Mouse (Mus musculus): Measurements from ENCODE around the gene Lrrfip1.

The Lrrfip1 gene

GRCm38 (mm10) chr1:91086748-91087147, 88.2 kb downstream of the Lrrfip1 start:
- no peak for DNase-seq (ENCODE audit: low read depth, low spot score)
- no peaks in the 10 kb centered on the region for H3K36me3 ChIP-seq (ENCODE audit: control insufficient read depth, insufficient read depth, low read length, poor library complexity, severe bottlenecking)
- H3K27me3 ChIP-seq (ENCODE audit: control insufficient read depth, insufficient read depth, low read length, poor library complexity, severe bottlenecking): no peaks in the 10 kb centered on the region

- no peaks in the 10 kb centered on the region for H3K36me3 ChIP-seq (ENCODE audit: control insufficient read depth, insufficient read depth, low read length, poor library complexity, severe bottlenecking)
- no peak for DNase-seq (ENCODE audit: low read depth, low spot score)
- no peaks in the 10 kb centered on the region for H3K27me3 ChIP-seq (ENCODE audit: control insufficient read depth, insufficient read depth, low read length, poor library complexity, severe bottlenecking)
Measured at GRCm38 (mm10) chr1:91088027-91088426, 89.5 kb downstream of the Lrrfip1 start.

DNA sequence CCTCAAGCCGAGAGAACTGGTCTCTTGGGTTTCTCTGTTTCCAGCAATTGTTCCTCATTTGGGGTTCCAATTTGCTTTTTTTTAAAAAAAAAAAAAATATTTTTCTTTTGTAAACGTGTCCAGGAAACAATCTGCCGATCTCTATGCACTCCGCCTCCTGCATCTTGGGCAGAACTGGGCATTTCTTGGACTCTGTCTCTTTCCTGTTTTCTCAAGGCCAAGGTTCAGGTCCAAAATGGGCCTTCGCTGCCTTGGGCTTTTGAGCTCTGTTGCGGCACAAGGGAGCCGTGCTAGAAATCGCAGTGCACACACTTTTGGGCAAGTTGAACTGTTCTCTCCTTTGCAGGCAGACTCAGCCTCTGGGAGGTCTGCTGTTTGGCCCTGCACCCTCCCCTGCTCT, 90.4 kb downstream of the Lrrfip1 start:
- H3K36me3 ChIP-seq (ENCODE audit: control insufficient read depth, insufficient read depth, low read length, poor library complexity, severe bottlenecking): no peaks in the 10 kb centered on the region
- DNase-seq (ENCODE audit: low read depth, low spot score): no peak

DNA sequence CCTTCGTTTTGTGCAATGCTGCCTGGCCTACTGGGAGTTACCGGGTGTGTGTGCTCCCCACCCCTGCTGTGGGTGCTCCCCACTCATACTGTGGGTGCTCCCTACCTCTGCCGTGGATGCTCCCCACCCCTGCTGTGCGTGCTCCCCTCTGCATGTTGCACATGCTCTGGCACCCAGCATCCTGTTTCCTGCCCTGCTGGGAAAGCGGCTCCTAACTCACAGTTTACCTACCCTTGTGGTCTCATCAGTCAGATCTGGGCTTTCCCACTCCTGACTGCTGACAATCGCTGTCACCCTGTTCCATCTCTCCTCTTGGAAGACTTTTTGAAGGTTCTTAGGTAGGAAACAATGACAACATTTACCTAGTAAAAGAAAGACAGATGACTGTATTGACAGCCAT, 91.9 kb downstream of the Lrrfip1 start:
- H3K27me3 ChIP-seq (ENCODE audit: control insufficient read depth, insufficient read depth, low read length, poor library complexity, severe bottlenecking): no peaks in the 10 kb centered on the region

More for the DNA sequence above, 90.4 kb downstream of the Lrrfip1 start:
- H3K27me3 ChIP-seq (ENCODE audit: control insufficient read depth, insufficient read depth, low read length, poor library complexity, severe bottlenecking): no peaks in the 10 kb centered on the region

GRCm38 (mm10) chr1:91092451-91092850, 93.9 kb downstream of the Lrrfip1 start:
- H3K36me3 ChIP-seq (ENCODE audit: control insufficient read depth, insufficient read depth, low read length, poor library complexity, severe bottlenecking): no peaks in the 10 kb centered on the region
- no peaks in the 10 kb centered on the region for H3K27me3 ChIP-seq (ENCODE audit: control insufficient read depth, insufficient read depth, low read length, poor library complexity, severe bottlenecking)
- DNase-seq (ENCODE audit: low read depth, low spot score): no peak

More for the DNA sequence above, 91.9 kb downstream of the Lrrfip1 start:
- no peaks in the 10 kb centered on the region for H3K36me3 ChIP-seq (ENCODE audit: control insufficient read depth, insufficient read depth, low read length, poor library complexity, severe bottlenecking)
- no peak for DNase-seq (ENCODE audit: low read depth, low spot score)

DNA sequence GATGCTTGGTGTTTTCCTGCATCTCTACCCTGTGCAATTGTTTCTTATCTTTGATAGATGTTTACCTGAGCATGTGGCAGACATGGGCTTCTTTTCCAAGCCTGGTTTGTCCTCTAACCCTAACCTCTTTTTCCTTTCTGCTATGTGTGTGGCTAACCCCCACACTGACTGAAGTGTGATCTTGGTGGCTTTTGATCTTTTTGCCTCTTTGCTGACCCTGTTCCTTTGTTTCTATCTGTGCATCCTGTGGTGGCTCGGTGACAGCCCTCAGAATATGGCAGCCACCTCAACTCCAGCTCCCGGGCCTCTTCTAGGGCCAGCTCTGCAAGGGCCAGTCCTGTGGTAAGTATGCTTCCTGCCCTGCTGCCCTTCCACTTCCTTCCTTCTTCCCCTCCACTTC, 94.8 kb downstream of the Lrrfip1 start:
- H3K27me3 ChIP-seq (ENCODE audit: control insufficient read depth, insufficient read depth, low read length, poor library complexity, severe bottlenecking): no peaks in the 10 kb centered on the region
- no peaks in the 10 kb centered on the region for H3K36me3 ChIP-seq (ENCODE audit: control insufficient read depth, insufficient read depth, low read length, poor library complexity, severe bottlenecking)
- DNase-seq (ENCODE audit: low read depth, low spot score): no peak

- Histone ChIP-seq H3K36me3 (ENCODE audit: control insufficient read depth, insufficient read depth, low read length, poor library complexity, severe bottlenecking) (no peaks in the 10 kb centered on the region), H3K27me3 (ENCODE audit: control insufficient read depth, insufficient read depth, low read length, poor library complexity, severe bottlenecking) (no peaks in the 10 kb centered on the region)
- no peak for DNase-seq (ENCODE audit: low read depth, low spot score)
Measured at GRCm38 (mm10) chr1:91094001-91094400, 95.5 kb downstream of the Lrrfip1 start.

GRCm38 (mm10) chr1:91095258-91095657, 96.7 kb downstream of the Lrrfip1 start:
- no peak for DNase-seq (ENCODE audit: low read depth, low spot score)
- Histone ChIP-seq H3K36me3 (ENCODE audit: control insufficient read depth, insufficient read depth, low read length, poor library complexity, severe bottlenecking) (no peaks in the 10 kb centered on the region), H3K27me3 (ENCODE audit: control insufficient read depth, insufficient read depth, low read length, poor library complexity, severe bottlenecking) (no peaks in the 10 kb centered on the region)

DNA sequence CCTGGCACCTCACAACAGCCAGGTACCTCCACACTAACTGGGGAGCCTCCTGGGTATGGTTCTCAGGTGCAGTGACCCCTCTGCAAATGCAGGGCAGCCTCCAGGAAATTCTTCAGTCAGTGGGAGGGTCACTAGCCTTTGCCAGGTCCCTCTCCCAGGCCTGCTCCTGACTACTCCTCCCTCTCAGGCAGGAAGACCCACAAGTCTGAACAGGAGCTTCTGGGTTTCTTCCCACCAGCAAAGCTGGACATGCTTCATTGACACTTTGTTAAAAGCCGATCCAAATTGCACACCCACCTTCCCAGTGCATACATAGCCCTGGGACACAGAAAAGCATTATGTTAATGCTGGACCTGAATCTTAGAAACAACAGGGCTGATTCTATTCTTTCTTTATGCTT, 97.3 kb downstream of the Lrrfip1 start:
- H3K36me3 ChIP-seq (ENCODE audit: control insufficient read depth, insufficient read depth, low read length, poor library complexity, severe bottlenecking): no peaks in the 10 kb centered on the region
- no peak for DNase-seq (ENCODE audit: low read depth, low spot score)

GRCm38 (mm10) chr1:91096490-91096889, 98.0 kb downstream of the Lrrfip1 start:
- peaks cover 2% of the 10 kb centered on the region; the same call in 1 of the 2 replicates for H3K36me3 ChIP-seq (ENCODE audit: control insufficient read depth, insufficient read depth, low read length, poor library complexity, severe bottlenecking)
- peak; percentile 37 for DNase-seq (ENCODE audit: low read depth, low spot score)
- H3K27me3 ChIP-seq (ENCODE audit: control insufficient read depth, insufficient read depth, low read length, poor library complexity, severe bottlenecking): no peaks in the 10 kb centered on the region

More for the DNA sequence above, 97.3 kb downstream of the Lrrfip1 start:
- no peaks in the 10 kb centered on the region for H3K27me3 ChIP-seq (ENCODE audit: control insufficient read depth, insufficient read depth, low read length, poor library complexity, severe bottlenecking)

DNA sequence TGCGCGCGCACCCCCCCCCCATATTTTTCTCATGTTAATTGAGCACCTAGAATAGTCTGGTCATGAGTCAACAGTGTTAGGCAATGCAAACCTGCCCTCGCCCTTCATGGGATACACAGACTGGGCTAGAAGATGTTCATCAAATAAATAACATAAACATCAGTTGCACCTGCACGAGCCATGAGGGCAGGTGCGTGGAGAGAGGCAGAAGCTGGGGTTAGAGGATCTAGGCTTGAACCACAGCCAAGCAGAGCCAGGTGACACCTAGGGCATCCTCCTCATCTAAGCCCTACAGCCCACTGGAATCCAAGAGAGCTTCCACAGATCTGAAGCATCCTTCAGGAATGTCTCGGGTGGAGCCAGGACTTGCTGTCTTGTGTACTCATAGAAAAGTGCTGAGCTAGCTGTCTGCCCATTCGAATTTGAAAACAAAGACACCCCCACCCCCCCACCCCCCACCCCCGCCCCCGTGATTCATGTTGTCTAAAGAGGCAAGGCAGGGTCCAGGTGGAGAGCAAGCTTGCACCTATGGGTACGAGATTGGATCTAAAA, 98.8 kb downstream of the Lrrfip1 start:
- no peaks in the 10 kb centered on the region for H3K27me3 ChIP-seq (ENCODE audit: control insufficient read depth, insufficient read depth, low read length, poor library complexity, severe bottlenecking)
- peaks cover 4% of the 10 kb centered on the region; the same call in 1 of the 2 replicates for H3K36me3 ChIP-seq (ENCODE audit: control insufficient read depth, insufficient read depth, low read length, poor library complexity, severe bottlenecking)
- DNase-seq (ENCODE audit: low read depth, low spot score): no peak

DNA sequence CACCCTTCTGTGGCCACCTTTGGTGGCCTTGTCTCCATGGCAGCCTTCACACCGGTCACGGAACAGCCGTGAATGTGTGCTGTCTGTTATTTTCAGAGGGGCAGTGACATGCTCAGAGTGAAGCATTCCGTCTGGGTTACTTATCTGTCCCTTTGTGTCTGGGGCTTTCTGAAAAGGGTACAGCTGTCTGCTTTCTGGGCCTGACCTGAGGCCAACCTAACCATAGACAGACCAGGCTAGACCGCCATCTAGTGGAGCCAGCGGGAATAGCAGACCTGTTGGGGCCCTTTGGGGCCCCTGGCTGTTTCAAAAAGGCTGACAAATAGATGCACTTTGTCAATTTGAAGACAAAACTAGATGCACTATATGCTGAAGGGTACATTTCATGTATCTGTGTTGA, 100.3 kb downstream of the Lrrfip1 start:
- DNase-seq (ENCODE audit: low read depth, low spot score): peak; percentile 84
- H3K27me3 ChIP-seq (ENCODE audit: control insufficient read depth, insufficient read depth, low read length, poor library complexity, severe bottlenecking): no peaks in the 10 kb centered on the region
- H3K36me3 ChIP-seq (ENCODE audit: control insufficient read depth, insufficient read depth, low read length, poor library complexity, severe bottlenecking): peaks cover 4% of the 10 kb centered on the region; the same call in 1 of the 2 replicates

- H3K36me3 ChIP-seq (ENCODE audit: control insufficient read depth, insufficient read depth, low read length, poor library complexity, severe bottlenecking): peaks cover 9% of the 10 kb centered on the region
- no peak for DNase-seq (ENCODE audit: low read depth, low spot score)
- no peaks in the 10 kb centered on the region for H3K27me3 ChIP-seq (ENCODE audit: control insufficient read depth, insufficient read depth, low read length, poor library complexity, severe bottlenecking)
Measured at GRCm38 (mm10) chr1:91101709-91102440, 103.3 kb downstream of the Lrrfip1 start.

GRCm38 (mm10) chr1:91103366-91103983, 104.9 kb downstream of the Lrrfip1 start:
- Histone ChIP-seq H3K36me3 (ENCODE audit: control insufficient read depth, insufficient read depth, low read length, poor library complexity, severe bottlenecking) (peaks cover 16% of the 10 kb centered on the region), H3K27me3 (ENCODE audit: control insufficient read depth, insufficient read depth, low read length, poor library complexity, severe bottlenecking) (no peaks in the 10 kb centered on the region)
- no peak for DNase-seq (ENCODE audit: low read depth, low spot score)

GRCm38 (mm10) chr1:91107548-91107947, 109.0 kb downstream of the Lrrfip1 start:
- Histone ChIP-seq H3K27me3 (ENCODE audit: control insufficient read depth, insufficient read depth, low read length, poor library complexity, severe bottlenecking) (no peaks in the 10 kb centered on the region), H3K36me3 (ENCODE audit: control insufficient read depth, insufficient read depth, low read length, poor library complexity, severe bottlenecking) (peaks cover 25% of the 10 kb centered on the region)
- peak; percentile 11 for DNase-seq (ENCODE audit: low read depth, low spot score)

All from splenic B cell, adult 2 months (primary cell).